Mouse (Mus musculus): Measurements from ENCODE around the gene Zfp488.

Zfp488 gene

GRCm38 (mm10) chr14:33978604-33979059 lies at the start of gene Zfp488:
Gene Zfp488 (minus strand): TSS chr14:33978764.
- DNase-seq (ENCODE audit: low spot score in 2 of 2) = no peak

DNA sequence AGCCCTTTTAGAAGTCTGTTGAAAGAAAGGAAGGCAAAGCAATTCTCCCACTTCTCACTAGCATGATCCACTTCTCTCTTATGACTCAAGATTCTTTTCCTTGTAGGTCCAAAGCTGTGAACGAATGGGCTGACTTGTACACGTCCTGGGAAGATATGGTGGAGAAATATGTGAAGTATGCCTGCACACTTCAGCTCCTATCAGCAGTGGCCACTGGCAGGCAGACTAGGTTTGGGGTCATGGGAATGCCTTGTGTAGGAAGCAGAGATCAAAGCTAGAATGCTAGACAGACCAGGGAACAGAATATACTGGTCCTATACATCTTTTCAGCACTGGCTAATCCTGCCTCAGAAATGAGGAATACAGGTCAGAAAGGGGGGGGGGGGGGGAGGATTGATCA lies 48.1 kb upstream of the Zfp488 start:
- no peak for DNase-seq (ENCODE audit: low spot score in 2 of 2)

- DNase-seq (ENCODE audit: low spot score in 2 of 2) = no peak
Observed at GRCm38 (mm10) chr14:34016938-34017337, 38.4 kb upstream of the Zfp488 start.

DNA sequence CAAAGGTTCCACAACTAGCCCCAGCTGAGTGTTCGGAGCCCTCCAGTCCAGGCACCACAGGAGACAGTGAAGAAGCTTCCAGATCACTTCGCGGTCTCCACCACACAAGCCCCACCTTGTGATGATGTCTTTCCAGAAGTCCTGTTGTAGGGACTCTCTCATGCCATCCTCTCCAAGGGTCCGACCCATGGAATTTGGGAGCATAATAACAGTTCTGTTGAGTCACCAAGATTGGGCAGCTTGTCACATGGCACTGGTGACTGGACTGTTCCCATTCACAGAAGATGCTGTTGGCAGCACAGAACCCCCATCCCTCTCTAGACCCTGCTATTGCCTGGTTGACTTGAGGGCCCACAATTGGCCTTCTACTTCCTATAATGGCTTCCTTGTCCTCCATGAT lies 37.8 kb upstream of the Zfp488 start, which contains the start of gene Gm5460:
Gene Gm5460 (plus strand): TSS at position 378 of the 400 bp plus-strand sequence.
- DNase-seq (ENCODE audit: low spot score in 2 of 2) = no peak

- no peak for DNase-seq (ENCODE audit: low spot score in 2 of 2)
Observed at GRCm38 (mm10) chr14:34015063-34015462, 36.5 kb upstream of the Zfp488 start, which contains the start of gene Gm30083. Gene Gm30083 (minus strand): TSS chr14:34015182.

- DNase-seq (ENCODE audit: low spot score in 2 of 2) = no peak
Observed at GRCm38 (mm10) chr14:34002358-34002757, 23.8 kb upstream of the Zfp488 start.

DNA sequence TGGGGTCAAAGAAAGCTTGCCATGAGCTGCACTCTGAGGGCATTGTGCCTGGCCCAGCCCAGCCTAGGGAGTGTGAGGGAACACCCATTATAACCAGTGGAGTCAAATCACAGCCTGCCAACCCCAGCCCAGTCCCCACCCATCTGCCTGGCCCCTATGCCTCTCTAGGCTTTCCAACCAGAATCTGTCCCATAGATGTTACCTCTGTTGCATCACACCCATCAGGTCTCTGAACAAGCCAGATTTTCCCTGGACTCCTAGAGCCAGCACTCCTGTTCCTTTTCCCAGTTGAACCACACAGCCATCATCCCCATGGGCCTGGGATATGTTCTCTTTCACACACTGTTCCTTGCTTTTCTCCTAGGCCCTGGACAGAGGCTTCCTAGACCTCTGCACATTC lies 22.9 kb upstream of the Zfp488 start:
- no peak for DNase-seq (ENCODE audit: low spot score in 2 of 2)

GRCm38 (mm10) chr14:34000076-34000475 lies 21.5 kb upstream of the Zfp488 start:
- DNase-seq (ENCODE audit: low spot score in 2 of 2) = no peak

- no peak for DNase-seq (ENCODE audit: low spot score in 2 of 2)
Observed at GRCm38 (mm10) chr14:33997427-33997826, 18.9 kb upstream of the Zfp488 start.

DNA sequence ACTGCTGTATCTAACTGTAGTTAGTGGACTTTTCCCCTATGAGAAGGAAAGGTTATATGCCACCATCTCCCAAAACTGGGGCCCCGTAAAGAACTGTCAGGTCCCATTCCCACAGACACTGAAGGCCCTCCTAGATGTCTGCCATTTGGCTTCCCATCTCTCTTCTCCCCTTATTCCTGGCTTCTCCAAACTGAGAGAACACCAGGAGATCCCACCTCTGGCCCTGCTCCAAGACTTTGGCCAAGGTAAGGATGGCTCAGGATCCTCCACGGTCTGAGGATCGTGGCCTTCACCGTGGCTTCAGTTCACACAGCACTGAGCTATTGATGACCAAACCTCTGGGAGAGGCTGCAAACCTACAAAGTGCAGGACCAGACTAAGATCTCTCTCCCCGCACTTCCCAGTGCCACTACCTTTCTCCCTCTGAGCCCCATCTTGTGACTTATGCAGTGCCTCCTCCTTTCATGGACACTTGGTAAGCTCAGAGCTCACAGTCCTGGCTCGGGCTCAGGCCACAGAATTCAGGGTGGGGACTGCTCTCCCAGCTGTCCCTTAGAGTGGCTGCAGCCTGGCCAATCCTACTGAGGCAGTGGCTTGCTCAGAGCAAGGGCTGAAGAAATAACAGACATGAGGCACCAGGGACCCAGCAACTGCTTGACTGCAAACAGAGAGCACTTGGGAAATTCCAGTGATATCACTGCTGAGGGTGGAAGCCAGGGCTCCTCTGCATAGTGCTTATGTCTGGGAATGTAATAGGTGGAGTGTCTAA lies 15.1 kb upstream of the Zfp488 start:
- no peak for DNase-seq (ENCODE audit: low spot score in 2 of 2)

- DNase-seq (ENCODE audit: low spot score in 2 of 2) = no peak
Observed at GRCm38 (mm10) chr14:33993051-33993450, 14.5 kb upstream of the Zfp488 start.

DNA sequence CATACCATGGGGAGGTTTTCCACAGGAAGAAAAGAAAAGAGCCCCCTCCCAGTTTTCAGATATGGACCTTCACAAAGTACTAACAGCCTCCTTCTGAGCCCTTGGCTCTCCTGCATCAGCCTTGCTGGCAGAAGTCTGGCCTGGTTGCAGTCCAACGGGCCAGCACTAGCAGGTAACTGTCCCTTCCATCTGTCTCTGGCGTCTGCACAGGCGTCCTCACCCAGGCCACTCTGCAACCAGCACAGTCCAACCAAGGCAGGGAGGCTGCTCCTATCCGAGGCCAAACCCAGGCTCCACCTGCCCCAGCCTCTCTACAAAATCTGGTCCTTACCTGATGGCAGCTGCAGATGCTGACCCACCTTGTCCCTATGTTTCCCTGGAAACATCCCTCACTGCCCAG lies 13.4 kb upstream of the Zfp488 start:
- DNase-seq (ENCODE audit: low spot score in 2 of 2) = no peak

GRCm38 (mm10) chr14:33989201-33989600 lies 10.6 kb upstream of the Zfp488 start:
- no peak for DNase-seq (ENCODE audit: low spot score in 2 of 2)

DNA sequence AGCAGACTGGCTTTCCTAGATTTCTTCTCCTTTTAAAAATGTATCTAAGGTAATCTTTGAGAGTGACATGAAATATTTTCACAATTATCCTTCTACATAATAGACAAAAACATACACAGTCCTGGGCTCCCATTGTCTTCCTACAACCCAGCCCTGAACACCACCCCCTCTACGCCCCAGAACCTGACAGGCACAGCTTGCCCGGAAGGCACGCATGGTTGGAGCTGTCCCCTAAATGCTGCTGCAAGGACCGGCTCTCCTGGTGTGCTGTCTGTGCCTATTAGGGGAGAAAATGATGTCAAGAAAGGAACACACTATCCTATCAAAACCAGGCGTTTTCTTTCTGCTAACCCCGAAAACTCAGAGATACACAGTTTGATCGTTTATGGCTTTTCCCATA lies 816 bp downstream of the Zfp488 start:
- DNase-seq (ENCODE audit: low spot score in 2 of 2) = no peak

GRCm38 (mm10) chr14:33974752-33975151 lies 3.8 kb downstream of the Zfp488 start:
- DNase-seq (ENCODE audit: low spot score in 2 of 2) = no peak

GRCm38 (mm10) chr14:33972679-33973078 lies 5.9 kb downstream of the Zfp488 start:
- DNase-seq (ENCODE audit: low spot score in 2 of 2) = no peak

- DNase-seq (ENCODE audit: low spot score in 2 of 2) = no peak
Observed at GRCm38 (mm10) chr14:33965675-33966074, 12.9 kb downstream of the Zfp488 start.

DNA sequence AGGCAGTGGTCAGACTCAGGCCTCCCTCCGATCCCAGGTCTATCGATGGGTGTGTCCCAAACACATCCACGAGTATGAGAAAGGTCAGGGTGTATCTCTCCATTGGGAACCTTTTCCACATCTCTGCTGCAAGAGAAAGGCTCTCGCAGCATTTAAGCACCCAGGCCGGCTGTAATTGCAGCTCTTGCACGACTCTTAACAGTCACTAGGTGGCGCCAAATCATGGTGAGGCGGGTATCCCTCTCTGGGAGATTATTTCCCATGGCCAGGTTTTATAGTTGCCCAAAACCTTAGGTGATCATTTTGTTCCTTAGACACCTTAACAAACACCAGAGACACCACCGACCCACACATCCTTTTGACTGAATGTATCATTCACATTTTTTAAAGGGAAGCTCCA lies 19.2 kb downstream of the Zfp488 start:
- DNase-seq (ENCODE audit: low spot score in 2 of 2) = peak in 1 of 2 experiments; percentile 14

- DNase-seq (ENCODE audit: low spot score in 2 of 2) = no peak
Observed at GRCm38 (mm10) chr14:33958841-33959240, 19.7 kb downstream of the Zfp488 start.

- DNase-seq (ENCODE audit: low spot score in 2 of 2) = no peak
Observed at GRCm38 (mm10) chr14:33958186-33958585, 20.4 kb downstream of the Zfp488 start.

DNA sequence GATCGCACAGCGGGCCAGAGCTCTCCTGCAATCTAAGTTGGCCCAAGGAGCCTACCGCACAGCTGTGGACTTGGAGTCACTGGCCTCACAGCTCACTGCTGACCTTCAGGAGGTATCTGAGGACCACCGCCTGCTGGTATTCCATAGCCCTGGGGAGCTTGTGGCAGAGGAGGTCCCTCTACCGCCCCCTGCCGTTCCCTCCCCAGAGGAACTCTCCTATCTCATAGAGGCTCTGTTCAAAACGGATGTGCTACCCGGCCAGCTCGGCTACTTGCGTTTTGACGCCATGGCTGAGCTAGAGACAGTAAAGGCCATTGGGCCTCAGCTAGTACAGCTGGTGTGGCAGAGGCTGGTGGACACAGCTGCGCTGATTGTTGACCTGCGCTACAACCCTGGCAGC lies 22.5 kb downstream of the Zfp488 start:
- DNase-seq (ENCODE audit: low spot score in 2 of 2) = no peak

DNA sequence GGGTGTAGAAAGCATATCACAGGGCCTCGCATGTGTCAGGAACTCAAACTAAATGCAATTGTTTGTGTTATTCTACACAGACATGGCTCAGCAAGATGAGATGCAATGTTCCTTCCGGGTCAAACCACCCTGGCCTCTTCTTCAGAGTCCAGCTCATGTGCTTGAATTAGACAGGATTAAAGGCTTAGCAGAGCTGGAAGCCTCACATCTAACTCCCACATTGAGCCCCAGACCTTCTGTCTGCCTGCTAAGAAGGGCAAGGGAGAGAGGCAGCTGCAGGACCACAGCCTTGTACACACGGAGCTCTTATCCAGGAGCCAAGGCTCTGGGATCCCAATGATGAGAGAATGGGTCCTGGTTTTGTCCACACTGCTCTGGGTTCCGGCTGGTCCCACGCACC lies 24.8 kb downstream of the Zfp488 start, which contains the start of gene Rbp3:
Gene Rbp3 (plus strand): TSS at position 243 of the 400 bp plus-strand sequence.
- no peak for DNase-seq (ENCODE audit: low spot score in 2 of 2)

DNA sequence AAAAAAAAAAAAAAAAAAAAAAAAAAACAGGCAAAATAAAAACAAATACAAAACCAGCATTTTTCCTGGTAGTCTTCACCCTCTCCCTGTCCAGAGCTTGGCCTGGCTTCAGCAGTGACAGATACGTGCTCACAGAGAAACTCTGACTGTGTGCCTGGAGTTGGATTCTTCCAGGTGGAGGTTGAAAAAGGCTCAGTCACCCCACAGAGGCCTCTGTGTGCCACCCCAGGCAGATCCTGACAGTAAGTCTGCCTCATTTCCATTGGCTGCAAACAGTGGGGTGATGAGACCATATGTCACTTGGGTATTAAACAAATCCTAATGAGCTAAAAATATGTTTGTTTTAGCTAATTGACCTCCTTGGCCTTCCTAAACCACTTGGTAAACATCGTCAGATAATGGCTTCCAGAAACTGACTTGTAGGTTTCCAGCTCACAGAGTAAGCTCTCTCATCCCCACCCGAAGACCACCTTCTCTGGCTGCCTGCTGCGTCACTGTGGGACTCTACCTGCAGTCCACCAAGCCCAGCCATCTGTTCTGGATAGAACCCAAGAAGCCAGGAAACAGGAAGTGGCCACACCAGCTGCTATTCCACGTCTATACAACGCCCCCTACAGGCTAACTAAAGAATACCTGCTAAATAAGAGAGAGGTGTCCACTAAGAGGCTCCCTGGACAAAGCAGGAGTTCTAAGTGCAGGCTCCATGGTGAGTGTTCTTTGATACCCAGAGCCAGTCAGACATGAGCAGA lies 26.2 kb downstream of the Zfp488 start:
- DNase-seq (ENCODE audit: low spot score in 2 of 2) = no peak
